Mouse (Mus musculus): ENCODE data around the gene 4930432M17Rik. TPM values are rescaled to one million over a fixed set of nuclear protein-coding genes. Genes with fewer than 3 reads are reported as not detected.

4930432M17Rik gene
- total and polyA plus RNA-seq, 2 experiments from 2014 or later, result not detected

DNA sequence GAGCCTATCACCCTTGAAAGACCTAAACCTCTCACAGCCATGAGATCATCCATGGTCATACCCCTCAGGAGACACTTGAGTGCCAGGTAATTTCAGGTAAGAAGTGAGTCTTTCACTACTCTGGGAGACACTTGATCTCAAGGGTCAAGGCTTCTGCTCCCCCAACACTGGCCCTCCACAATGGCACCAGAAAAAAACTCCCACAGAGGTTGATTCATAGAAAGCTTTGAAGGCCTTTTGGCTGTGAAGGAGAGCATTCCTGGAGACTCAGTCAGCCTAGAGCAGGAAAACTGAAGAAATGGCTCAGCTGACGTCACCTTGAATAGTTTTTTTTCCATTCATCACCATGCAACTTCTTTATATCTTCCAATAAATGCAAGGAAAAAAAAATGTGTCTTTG, 18.4 kb upstream of the 4930432M17Rik start:
- H3K9ac ChIP-seq (replicated peaks; ENCODE audit: low read length, poor library complexity, severe bottlenecking), result no peak overlapping the region
- ATAC-seq (ENCODE audit: low FRiP score) (no peak), DNase-seq (ENCODE audit: low spot score) (no peak)
- no peak for TF ChIP-seq CTCF (IDR thresholded peaks at IDR 0.05)
- 79% methylated on average over 1 of the region's 1 CpGs for WGBS
- no peaks in the 10 kb centered on the region for H3K27me3 ChIP-seq (ENCODE audit: insufficient read depth, low read length)
- no peaks in the 10 kb centered on the region for H3K36me3 ChIP-seq (ENCODE audit: insufficient read depth, low read length)
- no peaks in the 10 kb centered on the region for H3K4me1 ChIP-seq (ENCODE audit: insufficient read depth, low read length)
- no peak overlapping the region for H3K4me2 ChIP-seq (ENCODE audit: low read depth, low read length, poor library complexity, severe bottlenecking)
- no peak overlapping the region for H3K4me3 ChIP-seq (ENCODE audit: low read depth, low read length)
- no peak overlapping the region for H3K27ac ChIP-seq (ENCODE audit: low read depth, low read length)
- no peaks in the 10 kb centered on the region for H3K9me3 ChIP-seq (ENCODE audit: low read length)

GRCm38 (mm10) chr3:121656922-121657321, 13.6 kb upstream of the 4930432M17Rik start:
- no peak for ATAC-seq (ENCODE audit: low FRiP score)
- 95% methylated on average over 4 of the region's 4 CpGs for WGBS
- no peak for TF ChIP-seq CTCF (IDR thresholded peaks at IDR 0.05)

DNA sequence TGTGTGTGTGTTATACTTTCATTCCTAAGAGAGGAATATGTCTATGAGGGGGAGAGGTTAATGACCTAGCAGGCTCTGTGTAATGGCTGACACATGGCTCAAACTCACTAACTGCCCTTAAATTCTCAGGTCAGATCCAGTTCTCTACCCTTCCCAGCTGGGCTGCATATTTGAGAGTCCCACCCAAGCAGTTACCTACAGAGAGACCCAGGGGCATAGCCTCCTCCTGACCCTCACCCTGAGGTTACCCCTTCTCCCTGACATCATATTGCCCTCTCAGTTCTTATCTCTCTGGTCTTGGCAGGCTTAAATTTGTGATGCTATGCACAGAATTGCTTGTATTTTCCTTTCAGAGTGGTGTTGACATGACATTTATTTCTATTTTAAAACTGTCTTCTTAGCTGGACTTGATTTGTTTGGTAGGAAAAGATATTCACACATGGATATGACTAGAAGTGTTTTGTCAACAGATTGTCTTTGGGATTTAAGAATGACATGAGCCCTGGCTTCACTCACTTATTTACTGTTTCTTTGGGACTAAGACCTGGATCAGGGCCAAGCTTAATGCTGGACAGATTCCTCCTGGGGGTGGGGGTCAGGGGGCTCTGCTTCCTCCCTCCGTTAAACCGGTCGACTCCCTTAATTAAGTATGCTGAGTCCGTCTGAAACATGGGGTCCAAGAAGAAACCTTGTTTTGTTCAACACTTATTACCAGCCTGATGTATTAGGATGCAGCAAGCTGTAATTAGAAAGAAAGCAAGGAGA, 7.7 kb upstream of the 4930432M17Rik start:
- H3K9ac ChIP-seq (replicated peaks; ENCODE audit: low read length, poor library complexity, severe bottlenecking), result no peak overlapping the region
- H3K4me2 ChIP-seq (ENCODE audit: low read depth, low read length, poor library complexity, severe bottlenecking), result no peak overlapping the region
- H3K36me3 ChIP-seq (ENCODE audit: insufficient read depth, low read length), result no peaks in the 10 kb centered on the region
- DNase-seq (ENCODE audit: low spot score), result no peak
- H3K9me3 ChIP-seq (ENCODE audit: low read length), result no peaks in the 10 kb centered on the region
- ATAC-seq (ENCODE audit: low FRiP score), result no peak
- no peak overlapping the region for H3K27ac ChIP-seq (ENCODE audit: low read depth, low read length)
- H3K4me1 ChIP-seq (ENCODE audit: insufficient read depth, low read length), result no peaks in the 10 kb centered on the region
- no peak for TF ChIP-seq CTCF (IDR thresholded peaks at IDR 0.05)
- WGBS, result 51% methylated on average over 4 of the region's 4 CpGs
- H3K4me3 ChIP-seq (ENCODE audit: low read depth, low read length), result no peak overlapping the region
- no peaks in the 10 kb centered on the region for H3K27me3 ChIP-seq (ENCODE audit: insufficient read depth, low read length)

More at GRCm38 (mm10) chr3:121656922-121657321, 13.6 kb upstream of the 4930432M17Rik start:
- no peak overlapping the region for H3K9ac ChIP-seq (replicated peaks; ENCODE audit: low read length, poor library complexity, severe bottlenecking)
- no peaks in the 10 kb centered on the region for H3K9me3 ChIP-seq (ENCODE audit: low read length)
- H3K4me2 ChIP-seq (ENCODE audit: low read depth, low read length, poor library complexity, severe bottlenecking), result no peak overlapping the region
- H3K4me1 ChIP-seq (ENCODE audit: insufficient read depth, low read length), result no peaks in the 10 kb centered on the region
- no peaks in the 10 kb centered on the region for H3K27me3 ChIP-seq (ENCODE audit: insufficient read depth, low read length)
- no peak overlapping the region for H3K4me3 ChIP-seq (ENCODE audit: low read depth, low read length)
- no peaks in the 10 kb centered on the region for H3K36me3 ChIP-seq (ENCODE audit: insufficient read depth, low read length)
- no peak overlapping the region for H3K27ac ChIP-seq (ENCODE audit: low read depth, low read length)
- no peak for DNase-seq (ENCODE audit: low spot score)

GRCm38 (mm10) chr3:121663470-121663847, 7.1 kb upstream of the 4930432M17Rik start:
- Histone ChIP-seq H3K4me3 (ENCODE audit: low read depth, low read length) (no peak overlapping the region), H3K9ac (replicated peaks; ENCODE audit: low read length, poor library complexity, severe bottlenecking) (no peak overlapping the region), H3K27me3 (ENCODE audit: insufficient read depth, low read length) (no peaks in the 10 kb centered on the region), H3K36me3 (ENCODE audit: insufficient read depth, low read length) (no peaks in the 10 kb centered on the region), H3K9me3 (ENCODE audit: low read length) (no peaks in the 10 kb centered on the region), H3K27ac (ENCODE audit: low read depth, low read length) (no peak overlapping the region), H3K4me1 (ENCODE audit: insufficient read depth, low read length) (no peaks in the 10 kb centered on the region), H3K4me2 (ENCODE audit: low read depth, low read length, poor library complexity, severe bottlenecking) (no peak overlapping the region)
- TF ChIP-seq CTCF (IDR thresholded peaks at IDR 0.05), result no peak
- ATAC-seq (ENCODE audit: low FRiP score) (no peak), DNase-seq (ENCODE audit: low spot score) (no peak)
- WGBS, result 92% methylated on average over 9 of the region's 9 CpGs

DNA sequence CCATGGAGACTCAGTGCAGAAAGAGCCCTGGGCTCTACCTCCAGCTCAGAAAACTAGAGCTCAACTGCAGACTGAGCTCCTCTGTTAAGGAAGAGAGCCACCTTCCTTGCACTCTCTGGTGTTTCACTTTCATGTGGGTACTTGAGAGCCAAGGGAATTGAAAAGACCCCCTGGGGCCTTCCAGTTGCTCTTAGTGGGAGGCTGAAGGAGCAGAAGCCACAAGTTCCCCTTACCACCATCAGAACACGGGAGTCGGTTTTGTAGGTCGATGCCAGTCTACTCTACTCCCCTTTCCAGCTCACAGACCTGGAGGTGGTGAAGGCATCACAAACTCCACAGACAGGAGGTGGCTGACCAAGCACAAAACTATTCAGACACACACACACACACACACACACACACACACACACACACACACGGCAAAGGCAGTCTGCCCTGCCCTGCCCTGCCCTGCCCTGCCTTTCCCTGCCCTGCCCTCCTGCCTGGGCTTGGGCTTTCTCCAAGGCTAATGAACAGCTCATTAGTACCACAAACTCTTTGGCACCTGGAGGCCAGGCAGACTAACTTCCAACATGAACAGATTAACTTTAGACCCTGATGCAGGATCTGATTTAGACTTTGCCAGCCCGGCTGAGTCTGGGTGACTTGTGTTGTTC, 1.7 kb downstream of the 4930432M17Rik start:
- H3K4me3 ChIP-seq (ENCODE audit: low read depth, low read length), result no peak overlapping the region
- H3K36me3 ChIP-seq (ENCODE audit: insufficient read depth, low read length), result no peaks in the 10 kb centered on the region
- ATAC-seq (ENCODE audit: low FRiP score) (no peak), DNase-seq (ENCODE audit: low spot score) (no peak)
- H3K4me1 ChIP-seq (ENCODE audit: insufficient read depth, low read length), result no peaks in the 10 kb centered on the region; the same call in 1 of the 2 replicates
- no peak overlapping the region for H3K4me2 ChIP-seq (ENCODE audit: low read depth, low read length, poor library complexity, severe bottlenecking)
- TF ChIP-seq CTCF (IDR thresholded peaks at IDR 0.05), result no peak
- H3K9me3 ChIP-seq (ENCODE audit: low read length), result no peaks in the 10 kb centered on the region
- 81% methylated on average over 5 of the region's 5 CpGs for WGBS
- H3K27ac ChIP-seq (ENCODE audit: low read depth, low read length), result no peak overlapping the region
- no peak overlapping the region for H3K9ac ChIP-seq (replicated peaks; ENCODE audit: low read length, poor library complexity, severe bottlenecking)
- H3K27me3 ChIP-seq (ENCODE audit: insufficient read depth, low read length), result no peaks in the 10 kb centered on the region; the same call in 1 of the 2 replicates

- no peak for DNase-seq (ENCODE audit: low spot score)
- H3K4me1 ChIP-seq (ENCODE audit: insufficient read depth, low read length), result no peaks in the 10 kb centered on the region
- no peaks in the 10 kb centered on the region for H3K9me3 ChIP-seq (ENCODE audit: low read length)
- H3K4me3 ChIP-seq (ENCODE audit: low read depth, low read length), result no peak overlapping the region
- H3K36me3 ChIP-seq (ENCODE audit: insufficient read depth, low read length), result no peaks in the 10 kb centered on the region
- ATAC-seq (ENCODE audit: low FRiP score), result no peak
- H3K27me3 ChIP-seq (ENCODE audit: insufficient read depth, low read length), result no peaks in the 10 kb centered on the region; the same call in 1 of the 2 replicates
- no peak overlapping the region for H3K4me2 ChIP-seq (ENCODE audit: low read depth, low read length, poor library complexity, severe bottlenecking)
- no peak overlapping the region for H3K9ac ChIP-seq (replicated peaks; ENCODE audit: low read length, poor library complexity, severe bottlenecking)
- H3K27ac ChIP-seq (ENCODE audit: low read depth, low read length), result no peak overlapping the region
- no peak for TF ChIP-seq CTCF (IDR thresholded peaks at IDR 0.05)
- WGBS, result 30% methylated on average over 4 of the region's 4 CpGs
Observed at GRCm38 (mm10) chr3:121678935-121679334, 8.4 kb downstream of the 4930432M17Rik start.
